Mouse (Mus musculus) urinary bladder, postnatal 25 days (tissue): Measurements from ENCODE around the gene 1700007K13Rik.
"Not testable (repeated sequence)": the region's sequence is repeated elsewhere in the genome, so short reads cannot be mapped to it uniquely, and the experiment has no call there.

Experiments used
- DNase-seq: peaks from one replicate; pipeline ENCODE4 v3.0.0; 2022; ENCODE audit warnings: low spot score

Gene 1700007K13Rik

GRCm38 (mm10) chr2:28465836-28466518, at the start of gene 1700007K13Rik:
Gene 1700007K13Rik, minus strand, starts transcription at chr2:28466332.
- peak; percentile 53 for DNase-seq

GRCm38 (mm10) chr2:28514489-28514888, 48.4 kb upstream of the 1700007K13Rik start:
- DNase-seq: peak; percentile 83

GRCm38 (mm10) chr2:28513431-28514370, 47.6 kb upstream of the 1700007K13Rik start:
- peak; percentile 50 for DNase-seq

GRCm38 (mm10) chr2:28512798-28513401, 46.8 kb upstream of the 1700007K13Rik start, which contains the start of gene Ralgds:
Gene Ralgds, plus strand, starts transcription at chr2:28513125.
- peak; percentile 48 for DNase-seq

GRCm38 (mm10) chr2:28511600-28511999, 45.5 kb upstream of the 1700007K13Rik start:
- not testable (repeated sequence) for DNase-seq

GRCm38 (mm10) chr2:28506291-28506690, 40.2 kb upstream of the 1700007K13Rik start:
- DNase-seq: no peak

GRCm38 (mm10) chr2:28505795-28506194, 39.7 kb upstream of the 1700007K13Rik start, which contains the start of gene Gm10134:
Gene Gm10134, plus strand, starts transcription at chr2:28506095.
- DNase-seq: no peak

- no peak for DNase-seq
Measured at GRCm38 (mm10) chr2:28504676-28505075, 38.5 kb upstream of the 1700007K13Rik start.

- DNase-seq: no peak
Measured at GRCm38 (mm10) chr2:28502987-28503386, 36.9 kb upstream of the 1700007K13Rik start.

GRCm38 (mm10) chr2:28498431-28498830, 32.3 kb upstream of the 1700007K13Rik start:
- no peak for DNase-seq

- DNase-seq: no peak
Measured at GRCm38 (mm10) chr2:28497561-28497960, 31.4 kb upstream of the 1700007K13Rik start.

- DNase-seq: no peak
Measured at GRCm38 (mm10) chr2:28496671-28497070, 30.5 kb upstream of the 1700007K13Rik start, which contains the start of gene Gbgt1. Gene Gbgt1, plus strand, starts transcription at chr2:28496891.

- no peak for DNase-seq
Measured at GRCm38 (mm10) chr2:28495801-28496595, 29.9 kb upstream of the 1700007K13Rik start.

GRCm38 (mm10) chr2:28495207-28495756, 29.1 kb upstream of the 1700007K13Rik start:
- no peak for DNase-seq

GRCm38 (mm10) chr2:28494521-28494920, 28.4 kb upstream of the 1700007K13Rik start:
- DNase-seq: no peak

- DNase-seq: no peak
Measured at GRCm38 (mm10) chr2:28483861-28484260, 17.7 kb upstream of the 1700007K13Rik start.

GRCm38 (mm10) chr2:28479208-28480204, 13.4 kb upstream of the 1700007K13Rik start:
- DNase-seq: no peak

GRCm38 (mm10) chr2:28477993-28478392, 11.9 kb upstream of the 1700007K13Rik start:
- DNase-seq: not testable (repeated sequence)

GRCm38 (mm10) chr2:28472011-28472410, 5.9 kb upstream of the 1700007K13Rik start:
- not testable (repeated sequence) for DNase-seq

GRCm38 (mm10) chr2:28470591-28470990, 4.5 kb upstream of the 1700007K13Rik start:
- DNase-seq: no peak
